Mouse (Mus musculus) cortical plate, adult 2 months (tissue): ENCODE results near the gene Gpsm2.

Experiments
- CTCF ChIP-seq: fragments of 200-500 bp; IDR thresholded peaks from 2 replicates; pipeline ENCODE4 v1.5.1; 2011; ENCODE audit warnings: mild to moderate bottlenecking, control low read depth, low read length; ENCODE audit not compliant: insufficient read depth; ENCODE audit errors: extremely low read depth
- POLR2A ChIP-seq: fragments of 200-500 bp; IDR thresholded peaks from 2 replicates; pipeline ENCODE4 v1.6.1; 2011; ENCODE audit warnings: mild to moderate bottlenecking, low read length, control low read depth; ENCODE audit not compliant: insufficient read depth; ENCODE audit errors: extremely low read depth

DNA sequence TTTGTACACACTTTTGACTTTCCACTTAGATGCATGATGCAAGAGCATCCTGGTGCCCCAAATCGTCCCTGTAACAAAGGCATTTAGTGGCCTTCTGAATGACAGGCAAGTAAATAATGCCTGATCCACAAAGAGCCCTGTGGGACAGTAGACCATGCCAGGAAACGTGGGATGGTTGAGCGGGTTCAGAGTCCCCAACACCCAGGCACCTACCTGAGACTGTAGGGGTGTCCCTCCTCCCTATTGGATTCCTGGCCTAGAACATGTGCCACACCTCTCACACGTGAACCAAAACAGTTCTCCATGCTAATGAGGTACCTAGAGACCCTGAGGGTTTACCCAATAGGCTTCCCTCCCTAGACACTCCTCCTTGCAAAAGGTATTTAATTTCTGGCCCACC lies 41.1 kb downstream of the Gpsm2 start:
- TF ChIP-seq POLR2A (no peak), CTCF (no peak)
